ENCODE assay signal across 13 mouse cellular contexts in the genomic region with DNA sequence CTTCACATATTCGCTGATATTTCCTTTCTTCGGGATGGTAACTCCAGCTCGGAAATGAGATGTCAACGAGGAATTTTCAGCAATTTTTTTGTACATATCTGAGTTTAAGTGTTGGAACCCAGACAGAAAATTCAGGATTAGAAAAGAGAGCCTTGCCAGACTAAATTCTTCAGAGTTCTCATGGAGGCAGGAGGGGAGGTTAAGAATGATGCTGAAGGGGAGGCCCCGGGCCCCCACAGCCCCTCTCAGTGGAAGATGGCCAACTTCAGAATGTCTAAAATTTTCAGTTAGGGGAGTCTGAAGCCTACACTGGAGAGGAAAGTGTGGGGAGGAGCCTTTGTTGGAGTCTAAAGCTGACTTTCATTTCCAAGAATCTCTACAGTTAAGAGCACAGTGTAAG.
"Had no signal": no experiment of that assay in that cellular context is flagged by ENCODE, and none has a peak within 500 bp of the region (broad histone marks: within the 10 kb centered on the region; RNA-seq: fewer than 3 reads in every experiment).

No protein-coding gene starts in this region.

- DNase-seq: kidney, adult 11 months; kidney, adult 9 months; kidney, postnatal 10 days; left cerebral cortex, postnatal 4 days; lung, postnatal 10 days; right cerebral cortex, adult 18-20 months; right cerebral cortex, postnatal 25 days; thymus, adult 2 months; thymus, postnatal 25 days had no signal

- H3K9ac ChIP-seq: limb, embryonic 15.5 days; liver, embryonic 12.5 days; midbrain, embryonic 12.5 days had no signal

- H3K4me3 ChIP-seq: limb, embryonic 15.5 days; liver, embryonic 12.5 days; midbrain, embryonic 12.5 days had no signal

- H3K4me2 ChIP-seq: limb, embryonic 15.5 days; liver, embryonic 12.5 days; midbrain, embryonic 12.5 days had no signal

- H3K27ac ChIP-seq: limb, embryonic 15.5 days; liver, embryonic 12.5 days; midbrain, embryonic 12.5 days had no signal

- H3K36me3 ChIP-seq: limb, embryonic 15.5 days; liver, embryonic 12.5 days; midbrain, embryonic 12.5 days had no signal

- ATAC-seq: liver, embryonic 12.5 days; midbrain, embryonic 16.5 days had no signal

- H3K4me1 ChIP-seq: limb, embryonic 15.5 days; liver, embryonic 12.5 days; midbrain, embryonic 12.5 days had no signal

- H3K27me3 ChIP-seq: limb, embryonic 15.5 days; liver, embryonic 12.5 days; midbrain, embryonic 12.5 days had no signal

- H3K9me3 ChIP-seq: limb, embryonic 15.5 days; liver, embryonic 12.5 days; midbrain, embryonic 12.5 days had no signal
